Mouse (Mus musculus): ENCODE measurements around the gene Epb41l4b. TPM values are rescaled to one million over a fixed set of nuclear protein-coding genes. Genes with fewer than 3 reads are reported as not detected.

Epb41l4b gene
- polyA plus RNA-seq, 1 experiment from 2014 or later, result 2.0 TPM

DNA sequence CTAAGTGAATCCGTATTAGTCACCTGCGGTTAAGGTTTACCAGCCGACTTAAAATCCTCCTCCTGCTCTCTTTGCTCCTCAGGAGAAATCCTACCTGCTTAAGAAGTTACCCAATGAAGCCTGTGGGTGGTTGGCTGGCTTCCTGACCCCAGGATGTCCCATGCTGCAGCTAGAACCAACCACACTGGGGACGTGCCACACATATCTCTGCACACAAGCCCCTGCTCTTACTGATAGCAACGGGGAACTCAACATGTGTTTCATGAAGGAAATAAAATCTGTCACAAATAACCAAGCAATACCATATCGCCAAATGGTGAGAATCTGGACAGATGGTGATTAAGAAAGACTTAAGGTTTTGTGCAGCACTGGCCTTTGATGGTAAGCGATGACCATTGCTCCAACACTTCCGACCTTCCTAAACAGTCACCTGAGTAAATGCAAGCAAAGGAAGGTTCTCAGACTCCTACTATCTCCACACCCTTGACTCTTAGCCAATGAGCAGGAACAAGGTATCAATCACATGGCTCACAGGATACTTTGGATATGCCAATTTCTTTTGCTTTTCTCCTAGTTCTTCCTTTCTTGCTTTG is 131.7 kb downstream of the Epb41l4b start:
- no peaks in the 10 kb centered on the region for H3K36me3 ChIP-seq (replicated peaks; ENCODE audit: control insufficient read depth, insufficient read depth, low read depth, low read length)
- H3K27me3 ChIP-seq (ENCODE audit: control insufficient read depth, insufficient read depth, low read length), result no peaks in the 10 kb centered on the region
- H3K9me3 ChIP-seq (replicated peaks; ENCODE audit: control insufficient read depth, low read length), result no peaks in the 10 kb centered on the region
- no peak for DNase-seq (ENCODE audit: low spot score)
- H3K4me1 ChIP-seq (ENCODE audit: control insufficient read depth, insufficient read depth, low read length), result no peaks in the 10 kb centered on the region
- ATAC-seq (replicated peaks; ENCODE audit: insufficient number of reproducible peaks, low FRiP score, low TSS enrichment, low read depth), result no peak
- WGBS, result 68% methylated on average over 8 of the region's 8 CpGs
- no peak overlapping the region for H3K9ac ChIP-seq (replicated peaks; ENCODE audit: low read length)
- H3K4me2 ChIP-seq (ENCODE audit: low read depth, low read length), result no peak overlapping the region
- no peak overlapping the region for H3K27ac ChIP-seq (replicated peaks; ENCODE audit: low read depth, low read length)
- no peak overlapping the region for H3K4me3 ChIP-seq (ENCODE audit: low read depth, low read length)

DNA sequence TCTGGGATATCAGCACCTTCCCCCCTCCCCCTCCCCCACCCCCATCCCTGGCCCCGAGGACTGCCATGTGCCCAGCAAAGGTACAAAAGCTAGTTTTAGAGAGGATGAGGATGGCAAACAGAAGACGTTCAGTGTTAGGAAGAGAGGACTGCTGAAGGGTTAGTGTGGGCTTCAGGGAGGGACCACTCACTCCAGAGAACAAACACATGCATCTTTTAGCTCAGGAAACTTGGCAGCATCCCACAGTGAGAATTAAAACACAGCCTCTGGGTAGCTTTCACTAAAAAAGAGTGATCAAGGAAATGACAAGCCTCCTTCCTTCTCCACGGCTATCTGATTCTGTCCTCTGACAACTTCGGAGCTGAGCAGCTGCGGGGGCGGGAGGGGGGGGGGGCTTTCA is 132.3 kb downstream of the Epb41l4b start:
- H3K27me3 ChIP-seq (ENCODE audit: control insufficient read depth, insufficient read depth, low read length), result no peaks in the 10 kb centered on the region
- 18% methylated on average over 6 of the region's 6 CpGs for WGBS

DNA sequence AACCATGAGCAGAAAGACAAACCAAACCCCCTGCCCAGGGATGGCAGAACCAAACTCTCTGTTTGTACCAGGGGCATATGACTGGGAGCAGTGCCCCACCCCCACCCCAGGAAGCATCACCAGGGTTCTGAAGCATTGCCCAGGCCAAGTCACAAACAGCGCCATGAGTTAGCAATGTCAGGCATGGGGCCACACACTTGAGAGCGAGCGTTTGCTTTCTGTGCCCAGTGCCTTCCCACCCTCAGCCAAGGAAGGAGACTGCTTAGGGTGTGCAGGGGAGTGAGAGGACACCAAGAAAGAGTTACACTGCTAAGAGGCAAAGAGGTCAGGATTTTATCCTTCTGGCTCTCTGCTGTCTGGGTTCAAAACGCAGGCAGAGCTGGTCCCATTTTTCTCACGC is 132.8 kb downstream of the Epb41l4b start:
- no peak for DNase-seq (ENCODE audit: low spot score)
- Histone ChIP-seq H3K27ac (replicated peaks; ENCODE audit: low read depth, low read length) (no peak overlapping the region), H3K36me3 (replicated peaks; ENCODE audit: control insufficient read depth, insufficient read depth, low read depth, low read length) (no peaks in the 10 kb centered on the region), H3K4me3 (ENCODE audit: low read depth, low read length) (no peak overlapping the region), H3K9ac (replicated peaks; ENCODE audit: low read length) (no peak overlapping the region), H3K27me3 (ENCODE audit: control insufficient read depth, insufficient read depth, low read length) (no peaks in the 10 kb centered on the region), H3K4me1 (ENCODE audit: control insufficient read depth, insufficient read depth, low read length) (no peaks in the 10 kb centered on the region), H3K4me2 (ENCODE audit: low read depth, low read length) (no peak overlapping the region), H3K9me3 (replicated peaks; ENCODE audit: control insufficient read depth, low read length) (no peaks in the 10 kb centered on the region)
- 50% methylated on average over 5 of the region's 5 CpGs for WGBS
- ATAC-seq (replicated peaks; ENCODE audit: insufficient number of reproducible peaks, low FRiP score, low TSS enrichment, low read depth), result no peak

More for the DNA sequence above, 132.3 kb downstream of the Epb41l4b start:
- H3K4me3 ChIP-seq (ENCODE audit: low read depth, low read length), result no peak overlapping the region
- ATAC-seq (replicated peaks; ENCODE audit: insufficient number of reproducible peaks, low FRiP score, low TSS enrichment, low read depth), result no peak
- no peaks in the 10 kb centered on the region for H3K4me1 ChIP-seq (ENCODE audit: control insufficient read depth, insufficient read depth, low read length)
- no peaks in the 10 kb centered on the region for H3K9me3 ChIP-seq (replicated peaks; ENCODE audit: control insufficient read depth, low read length)
- no peaks in the 10 kb centered on the region for H3K36me3 ChIP-seq (replicated peaks; ENCODE audit: control insufficient read depth, insufficient read depth, low read depth, low read length)
- no peak for DNase-seq (ENCODE audit: low spot score)
- H3K9ac ChIP-seq (replicated peaks; ENCODE audit: low read length), result no peak overlapping the region
- no peak overlapping the region for H3K4me2 ChIP-seq (ENCODE audit: low read depth, low read length)
- no peak overlapping the region for H3K27ac ChIP-seq (replicated peaks; ENCODE audit: low read depth, low read length)

DNA sequence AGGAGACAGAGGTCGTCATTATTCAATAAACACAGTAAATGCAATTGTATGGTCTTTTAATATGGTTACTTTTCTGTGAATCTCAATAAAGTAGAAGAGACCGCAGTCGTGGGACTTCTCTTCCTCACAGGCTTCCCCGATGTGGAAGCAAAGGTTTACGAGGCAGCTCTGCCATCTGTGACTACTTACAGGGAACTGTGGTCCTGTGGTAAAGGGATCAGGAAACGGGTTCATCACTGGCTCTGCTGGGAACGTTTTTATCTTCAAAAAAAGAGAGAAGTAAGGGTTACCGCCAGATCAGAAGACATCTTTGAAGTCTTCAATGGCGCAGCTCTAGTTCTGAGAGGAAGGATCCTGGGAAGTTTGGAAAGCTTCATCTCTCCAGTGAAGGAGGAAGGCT is 135.5 kb downstream of the Epb41l4b start:
- H3K9ac ChIP-seq (replicated peaks; ENCODE audit: low read length), result no peak overlapping the region
- ATAC-seq (replicated peaks; ENCODE audit: insufficient number of reproducible peaks, low FRiP score, low TSS enrichment, low read depth) (no peak), DNase-seq (ENCODE audit: low spot score) (no peak)
- 77% methylated on average over 9 of the region's 9 CpGs for WGBS
- H3K4me3 ChIP-seq (ENCODE audit: low read depth, low read length), result no peak overlapping the region
- H3K36me3 ChIP-seq (replicated peaks; ENCODE audit: control insufficient read depth, insufficient read depth, low read depth, low read length), result no peaks in the 10 kb centered on the region
- H3K27me3 ChIP-seq (ENCODE audit: control insufficient read depth, insufficient read depth, low read length), result no peaks in the 10 kb centered on the region
- no peaks in the 10 kb centered on the region for H3K4me1 ChIP-seq (ENCODE audit: control insufficient read depth, insufficient read depth, low read length)
- no peak overlapping the region for H3K27ac ChIP-seq (replicated peaks; ENCODE audit: low read depth, low read length)
- no peaks in the 10 kb centered on the region for H3K9me3 ChIP-seq (replicated peaks; ENCODE audit: control insufficient read depth, low read length)
- H3K4me2 ChIP-seq (ENCODE audit: low read depth, low read length), result no peak overlapping the region

DNA sequence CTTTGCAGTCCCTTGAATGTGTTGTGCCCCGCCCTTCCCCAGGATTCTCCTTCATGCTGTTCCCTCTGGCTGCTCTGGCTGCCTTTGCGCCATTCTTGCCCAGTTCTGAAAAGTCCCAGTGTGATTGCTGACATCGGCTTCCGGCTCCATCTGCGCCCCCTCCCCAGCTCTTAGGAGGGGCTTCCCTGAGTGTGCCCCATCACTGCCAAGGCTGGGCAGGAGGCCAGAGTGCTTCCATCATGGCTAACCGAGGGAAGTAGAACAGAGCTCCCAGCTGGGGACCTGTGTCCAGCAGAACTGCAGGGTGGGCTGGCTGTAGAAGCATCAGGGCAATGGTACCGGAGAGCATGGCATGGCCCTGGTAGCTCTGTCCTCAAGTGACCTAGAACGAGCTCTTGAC is 138.2 kb downstream of the Epb41l4b start:
- Histone ChIP-seq H3K9ac (replicated peaks; ENCODE audit: low read length) (no peak overlapping the region), H3K27me3 (ENCODE audit: control insufficient read depth, insufficient read depth, low read length) (no peaks in the 10 kb centered on the region), H3K4me1 (ENCODE audit: control insufficient read depth, insufficient read depth, low read length) (no peaks in the 10 kb centered on the region), H3K4me3 (ENCODE audit: low read depth, low read length) (no peak overlapping the region), H3K27ac (replicated peaks; ENCODE audit: low read depth, low read length) (no peak overlapping the region), H3K9me3 (replicated peaks; ENCODE audit: control insufficient read depth, low read length) (no peaks in the 10 kb centered on the region), H3K36me3 (replicated peaks; ENCODE audit: control insufficient read depth, insufficient read depth, low read depth, low read length) (no peaks in the 10 kb centered on the region), H3K4me2 (ENCODE audit: low read depth, low read length) (no peak overlapping the region)
- no peak for ATAC-seq (replicated peaks; ENCODE audit: insufficient number of reproducible peaks, low FRiP score, low TSS enrichment, low read depth)
- WGBS, result 77% methylated on average over 8 of the region's 8 CpGs
- no peak for DNase-seq (ENCODE audit: low spot score)

DNA sequence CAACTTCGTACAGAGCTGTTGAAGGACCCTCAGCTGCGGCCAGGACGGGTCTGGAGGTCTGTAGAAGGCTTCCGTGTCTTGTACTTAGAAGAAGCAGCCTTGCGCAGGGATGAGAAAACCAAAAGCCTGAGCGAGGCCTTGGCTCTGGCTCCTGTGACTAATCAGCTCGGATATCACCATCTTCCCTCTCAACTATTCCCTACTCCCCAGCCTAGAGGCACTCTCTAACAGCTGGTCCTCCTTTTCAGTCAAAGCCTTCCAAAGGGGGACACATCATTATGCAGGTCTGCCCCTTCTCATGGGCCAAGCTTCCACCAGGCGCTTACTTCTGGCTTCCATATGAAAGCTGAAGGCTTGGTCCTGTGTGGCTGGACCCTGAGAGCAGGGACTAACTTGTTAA is 139.4 kb downstream of the Epb41l4b start:
- H3K4me1 ChIP-seq (ENCODE audit: control insufficient read depth, insufficient read depth, low read length), result no peaks in the 10 kb centered on the region
- H3K9ac ChIP-seq (replicated peaks; ENCODE audit: low read length), result no peak overlapping the region
- no peaks in the 10 kb centered on the region for H3K9me3 ChIP-seq (replicated peaks; ENCODE audit: control insufficient read depth, low read length)
- DNase-seq (ENCODE audit: low spot score) (no peak), ATAC-seq (replicated peaks; ENCODE audit: insufficient number of reproducible peaks, low FRiP score, low TSS enrichment, low read depth) (no peak)
- H3K36me3 ChIP-seq (replicated peaks; ENCODE audit: control insufficient read depth, insufficient read depth, low read depth, low read length), result no peaks in the 10 kb centered on the region
- H3K4me2 ChIP-seq (ENCODE audit: low read depth, low read length), result no peak overlapping the region
- H3K27me3 ChIP-seq (ENCODE audit: control insufficient read depth, insufficient read depth, low read length), result no peaks in the 10 kb centered on the region
- H3K27ac ChIP-seq (replicated peaks; ENCODE audit: low read depth, low read length), result no peak overlapping the region
- 76% methylated on average over 8 of the region's 8 CpGs for WGBS
- no peak overlapping the region for H3K4me3 ChIP-seq (ENCODE audit: low read depth, low read length)

DNA sequence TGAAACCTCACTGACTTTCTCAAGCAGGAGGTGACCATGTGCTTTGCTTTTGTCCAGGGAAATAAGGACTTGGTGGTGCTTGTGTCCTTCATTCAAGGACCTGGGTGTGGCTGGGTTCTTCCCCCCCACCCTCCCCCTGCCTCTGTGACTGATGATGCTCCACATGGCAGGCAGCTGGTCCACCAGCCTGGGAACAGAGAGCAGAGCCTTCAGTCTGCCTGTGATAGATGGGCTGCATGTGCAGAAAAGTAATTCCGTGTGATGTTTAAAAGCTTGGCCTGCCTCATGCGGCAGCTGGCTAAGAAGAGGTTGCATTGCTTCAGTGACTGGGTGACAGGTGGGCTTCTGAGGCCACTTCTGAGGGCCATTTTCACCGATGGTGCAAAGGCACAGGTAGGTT is 140.5 kb downstream of the Epb41l4b start:
- Histone ChIP-seq H3K4me1 (ENCODE audit: control insufficient read depth, insufficient read depth, low read length) (no peaks in the 10 kb centered on the region), H3K4me2 (ENCODE audit: low read depth, low read length) (no peak overlapping the region), H3K9me3 (replicated peaks; ENCODE audit: control insufficient read depth, low read length) (no peaks in the 10 kb centered on the region), H3K27ac (replicated peaks; ENCODE audit: low read depth, low read length) (no peak overlapping the region), H3K27me3 (ENCODE audit: control insufficient read depth, insufficient read depth, low read length) (no peaks in the 10 kb centered on the region), H3K4me3 (ENCODE audit: low read depth, low read length) (no peak overlapping the region), H3K36me3 (replicated peaks; ENCODE audit: control insufficient read depth, insufficient read depth, low read depth, low read length) (no peaks in the 10 kb centered on the region), H3K9ac (replicated peaks; ENCODE audit: low read length) (no peak overlapping the region)
- DNase-seq (ENCODE audit: low spot score) (no peak), ATAC-seq (replicated peaks; ENCODE audit: insufficient number of reproducible peaks, low FRiP score, low TSS enrichment, low read depth) (no peak)
- WGBS, result 71% methylated on average over 3 of the region's 3 CpGs

DNA sequence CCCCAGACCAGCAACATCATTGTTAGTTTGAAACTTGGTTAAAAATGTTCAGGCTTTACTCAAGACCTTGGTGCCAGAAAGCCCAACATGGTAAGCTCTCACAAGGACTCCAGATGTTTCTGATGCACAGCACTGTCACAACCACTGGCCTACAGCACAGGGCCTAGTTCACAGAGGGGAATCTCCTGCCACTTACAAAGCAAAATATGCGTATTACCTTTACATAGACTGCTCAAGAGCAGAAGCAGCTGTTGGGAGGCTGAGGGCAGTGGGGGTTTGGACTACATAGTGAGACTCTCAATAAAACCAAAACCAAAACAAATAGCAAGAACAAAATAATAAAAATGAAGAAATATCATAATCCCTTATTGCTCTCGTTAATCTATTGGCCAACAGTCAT is 141.8 kb downstream of the Epb41l4b start:
- 93% methylated on average over 2 of the region's 2 CpGs for WGBS
- ATAC-seq (replicated peaks; ENCODE audit: insufficient number of reproducible peaks, low FRiP score, low TSS enrichment, low read depth) (no peak), DNase-seq (ENCODE audit: low spot score) (no peak)
- Histone ChIP-seq H3K9me3 (replicated peaks; ENCODE audit: control insufficient read depth, low read length) (no peaks in the 10 kb centered on the region), H3K9ac (replicated peaks; ENCODE audit: low read length) (no peak overlapping the region), H3K4me1 (ENCODE audit: control insufficient read depth, insufficient read depth, low read length) (no peaks in the 10 kb centered on the region), H3K4me3 (ENCODE audit: low read depth, low read length) (no peak overlapping the region), H3K36me3 (replicated peaks; ENCODE audit: control insufficient read depth, insufficient read depth, low read depth, low read length) (no peaks in the 10 kb centered on the region), H3K27me3 (ENCODE audit: control insufficient read depth, insufficient read depth, low read length) (no peaks in the 10 kb centered on the region), H3K4me2 (ENCODE audit: low read depth, low read length) (no peak overlapping the region), H3K27ac (replicated peaks; ENCODE audit: low read depth, low read length) (no peak overlapping the region)

Data from embryonic facial prominence, embryonic 11.5 days (tissue).